Mouse (Mus musculus): Measurements from ENCODE around the gene Smim12.
A peak's percentile ranks its signal among the peaks of the same experiment; 100 is the strongest.

Smim12 gene

DNA sequence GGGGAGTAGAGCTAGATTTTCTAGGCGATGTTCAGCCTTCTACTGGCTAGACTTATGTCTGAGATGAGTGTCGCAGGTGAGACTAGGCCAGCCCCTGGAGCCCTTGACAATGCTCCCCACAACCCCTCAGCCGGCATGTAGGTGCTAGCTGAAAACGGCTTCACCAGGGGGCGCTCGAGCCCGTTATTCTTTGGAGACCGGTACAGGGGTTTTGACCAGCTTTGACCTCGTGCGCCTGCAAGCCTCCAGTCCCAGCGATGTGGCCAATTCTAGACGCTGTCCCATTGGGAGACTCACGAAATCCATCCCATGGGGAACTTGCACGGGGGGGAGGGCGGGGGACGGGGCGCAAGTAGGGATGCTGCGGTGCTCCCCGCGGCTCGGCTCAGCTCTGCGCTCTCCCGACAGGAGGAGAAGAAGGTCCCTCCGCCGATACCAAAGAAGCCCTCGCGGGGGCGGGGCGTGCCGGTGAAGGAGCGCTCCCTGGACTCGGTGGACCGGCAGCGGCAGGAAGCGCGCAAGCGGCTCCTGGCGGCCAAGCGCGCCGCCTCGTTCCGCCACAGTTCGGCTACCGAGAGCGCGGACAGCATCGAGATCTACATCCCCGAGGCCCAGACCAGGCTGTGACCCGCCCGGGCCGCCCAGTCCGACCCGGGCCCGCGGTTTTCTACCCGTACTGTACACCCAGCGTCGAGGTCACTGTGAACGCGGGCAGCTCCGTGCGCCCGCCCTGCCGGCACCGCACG, 7.7 kb upstream of the Smim12 start:
- DNase-seq (ENCODE audit: low spot score in 2 of 2): peak; percentile 66 to 81

GRCm38 (mm10) chr4:127236631-127237030, 7.0 kb upstream of the Smim12 start:
- no peak for DNase-seq (ENCODE audit: low spot score in 2 of 2)

DNA sequence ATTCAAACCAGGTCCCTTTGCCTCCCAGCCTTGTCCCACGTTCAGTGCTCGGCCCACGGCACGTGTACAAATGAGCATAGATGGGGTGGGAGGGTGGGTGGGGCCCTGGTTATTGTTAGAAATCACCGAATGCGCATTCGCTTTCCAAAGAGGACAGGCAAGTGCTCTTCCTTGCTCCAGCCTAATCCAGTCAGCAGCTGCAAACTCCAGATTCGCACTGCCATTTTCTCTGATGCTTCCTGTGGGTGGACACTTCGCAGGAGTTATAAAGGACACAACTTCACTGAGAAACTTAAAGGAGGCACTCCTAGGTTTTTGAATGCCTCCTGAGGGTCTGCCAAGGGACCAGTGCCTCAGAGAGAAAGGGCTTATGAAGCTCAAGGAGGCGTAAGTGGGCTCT, 6.3 kb upstream of the Smim12 start:
- DNase-seq (ENCODE audit: low spot score in 2 of 2): no peak

GRCm38 (mm10) chr4:127242696-127243095, 888 bp upstream of the Smim12 start:
- no peak for DNase-seq (ENCODE audit: low spot score in 2 of 2)

GRCm38 (mm10) chr4:127243953-127244352, 369 bp downstream of the Smim12 start:
- no peak for DNase-seq (ENCODE audit: low spot score in 2 of 2)

DNA sequence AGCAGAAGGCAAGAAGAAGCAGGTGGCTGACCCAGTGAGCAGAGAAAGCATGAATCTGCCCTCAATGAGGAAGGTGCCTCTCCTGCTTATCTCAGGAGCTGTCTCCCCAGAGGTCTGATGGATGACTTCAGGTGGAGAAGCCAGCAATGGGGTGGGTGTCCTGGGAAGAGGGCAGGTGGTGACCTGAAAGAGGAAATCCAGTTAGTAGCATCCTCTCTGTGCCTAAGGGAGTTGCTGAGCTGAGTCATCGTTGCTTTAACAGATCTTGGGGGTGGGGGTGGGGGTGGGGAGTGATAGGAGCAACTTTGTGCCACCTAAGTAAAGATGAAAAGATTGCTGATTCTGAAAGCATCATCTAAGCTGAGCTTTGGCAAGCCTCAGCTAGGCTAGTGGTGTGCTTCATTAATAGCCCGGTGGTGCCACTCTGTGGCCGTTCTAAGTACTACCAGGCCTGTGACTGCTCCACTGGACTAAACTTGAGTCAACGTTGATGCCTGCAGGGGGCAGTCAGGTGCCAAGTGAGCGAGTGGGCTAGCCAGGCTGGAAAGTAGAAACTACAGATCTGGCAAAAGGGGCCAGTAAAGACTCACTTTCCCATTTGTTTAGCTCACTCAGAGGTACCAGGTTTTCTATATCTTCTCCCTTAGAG, 6.2 kb downstream of the Smim12 start:
- DNase-seq (ENCODE audit: low spot score in 2 of 2): peak; percentile 90

- DNase-seq (ENCODE audit: low spot score in 2 of 2): peak; percentile 59 to 76
These were observed 8.5 kb downstream of the Smim12 start for GRCm38 (mm10) chr4:127251963-127252585.

- DNase-seq (ENCODE audit: low spot score in 2 of 2): no peak
These were observed 13.2 kb downstream of the Smim12 start for GRCm38 (mm10) chr4:127256739-127257138.

GRCm38 (mm10) chr4:127258186-127258897, 14.8 kb downstream of the Smim12 start:
- no peak for DNase-seq (ENCODE audit: low spot score in 2 of 2)

- DNase-seq (ENCODE audit: low spot score in 2 of 2): no peak
These were observed 18.0 kb downstream of the Smim12 start for GRCm38 (mm10) chr4:127261601-127262000.

GRCm38 (mm10) chr4:127263438-127264182, 20.0 kb downstream of the Smim12 start:
- no peak for DNase-seq (ENCODE audit: low spot score in 2 of 2)

- no peak for DNase-seq (ENCODE audit: low spot score in 2 of 2)
These were observed 20.6 kb downstream of the Smim12 start for GRCm38 (mm10) chr4:127264183-127264554.

DNA sequence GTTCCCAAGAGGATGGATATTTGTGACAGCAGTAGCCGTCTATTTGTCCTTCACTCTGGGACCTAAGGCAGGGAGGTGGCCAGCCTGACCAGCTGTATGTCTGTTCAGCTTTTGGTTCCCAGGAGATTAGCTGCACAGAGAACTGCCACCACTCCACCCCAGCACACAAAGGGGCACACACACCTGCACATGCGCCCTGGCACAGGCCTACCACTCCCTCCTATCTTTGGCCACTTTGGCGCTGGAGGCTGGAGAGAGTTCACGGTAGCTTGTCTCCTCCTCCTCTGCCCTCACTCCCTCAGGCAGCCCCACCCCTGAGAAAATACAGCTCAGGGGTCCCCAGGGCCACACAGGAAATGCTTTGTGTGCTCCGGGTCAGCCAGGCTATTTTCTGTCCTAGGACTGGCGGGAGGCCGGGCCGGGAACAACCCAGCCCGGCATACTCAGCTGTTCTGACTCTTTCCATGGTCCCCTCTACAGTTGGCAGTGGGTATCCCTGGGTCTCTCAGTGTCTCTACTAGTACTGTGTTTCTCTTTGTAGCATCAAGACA, 34.9 kb downstream of the Smim12 start:
- peak in 1 of 2 experiments; percentile 16 for DNase-seq (ENCODE audit: low spot score in 2 of 2)

GRCm38 (mm10) chr4:127279241-127279640, 35.7 kb downstream of the Smim12 start:
- no peak for DNase-seq (ENCODE audit: low spot score in 2 of 2)

DNA sequence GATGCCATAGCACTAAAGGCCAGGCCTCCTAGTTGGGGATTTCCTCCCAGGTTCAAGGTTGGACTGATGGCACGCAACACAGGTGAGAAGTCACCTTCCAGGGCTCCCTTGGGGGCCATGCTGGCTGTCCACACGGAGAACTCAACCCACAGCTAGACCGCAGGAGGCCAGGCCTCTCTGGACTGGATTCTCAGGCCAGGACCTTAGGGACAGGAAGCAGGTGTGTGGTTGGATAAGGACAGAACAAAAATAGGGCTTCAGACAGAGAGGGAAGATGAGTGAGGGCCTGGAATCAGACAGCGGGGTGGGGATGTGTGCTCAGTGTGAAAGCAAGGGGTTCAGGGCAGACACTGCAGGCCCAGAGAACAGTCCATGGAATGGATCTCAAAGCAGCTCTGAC, 43.3 kb downstream of the Smim12 start:
- no peak for DNase-seq (ENCODE audit: low spot score in 2 of 2)

DNA sequence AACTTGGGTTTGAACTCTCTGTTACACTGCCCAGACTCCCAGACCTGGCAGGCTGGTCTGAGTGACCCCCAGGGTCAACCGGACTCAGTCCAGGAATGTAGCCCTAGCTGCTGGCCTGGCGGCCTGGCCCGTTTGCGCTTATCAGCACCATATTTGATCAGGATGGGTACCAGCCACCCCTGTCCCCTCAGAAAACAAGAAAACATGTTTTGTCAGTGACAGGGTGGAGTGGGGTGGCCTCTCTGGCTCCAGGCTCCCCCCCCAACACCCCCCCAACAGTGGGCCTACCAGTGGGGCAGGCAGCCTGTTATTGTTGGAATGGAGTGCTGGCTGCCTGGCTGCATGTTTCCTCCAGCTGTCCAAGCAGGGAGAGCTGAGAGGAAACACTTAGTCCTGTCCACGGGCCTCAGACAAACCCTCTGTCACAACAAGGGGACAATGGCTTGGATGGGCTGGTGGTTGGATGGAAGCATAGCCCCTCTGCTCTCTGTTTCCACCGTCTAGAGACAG, 45.5 kb downstream of the Smim12 start:
- DNase-seq (ENCODE audit: low spot score in 2 of 2): no peak

DNA sequence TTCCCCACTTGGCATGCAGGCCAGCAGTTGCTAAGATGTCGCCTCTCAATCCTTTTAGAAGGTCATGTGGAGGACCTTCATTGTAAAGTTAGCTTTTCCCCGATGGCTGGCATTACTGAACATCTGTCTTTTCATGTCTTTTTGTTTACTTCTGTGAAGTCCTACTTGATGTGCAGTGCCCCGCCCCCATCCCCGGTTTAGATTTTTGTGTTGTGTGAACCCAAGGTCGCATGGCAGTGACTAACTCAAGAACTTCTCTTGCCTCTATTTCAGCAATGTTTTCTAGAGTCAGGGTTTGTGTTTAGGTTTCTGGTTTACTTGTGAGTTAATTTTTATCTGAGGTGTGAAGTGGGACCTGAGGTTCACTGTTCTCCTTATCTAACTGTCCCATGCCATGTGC, 49.0 kb downstream of the Smim12 start:
- no peak for DNase-seq (ENCODE audit: low spot score in 2 of 2)

Measured in urinary bladder, postnatal 36 days (tissue).